Mouse (Mus musculus): ENCODE measurements around the gene Scn7a.

DNA sequence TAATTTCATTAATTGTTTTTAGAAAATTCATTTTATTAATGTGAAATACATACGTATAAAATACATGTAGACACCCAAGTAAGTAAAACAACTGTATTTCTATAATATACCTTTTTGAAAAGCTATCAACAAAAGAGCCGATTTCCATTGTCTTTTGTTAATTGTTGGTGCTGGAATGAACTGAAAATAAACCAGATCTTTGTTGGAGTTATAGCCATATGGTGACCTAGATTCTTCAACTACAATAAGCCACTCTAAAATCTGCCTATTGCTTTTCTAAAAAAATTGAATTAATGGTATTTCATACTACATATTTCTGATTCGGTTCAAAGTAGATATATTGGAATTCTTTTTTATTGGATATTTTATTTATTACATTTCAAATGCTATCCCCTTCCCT lies 56.7 kb downstream of the Scn7a start:
- TF ChIP-seq CTCF (IDR thresholded peaks at IDR 0.05; ENCODE audit: control insufficient read depth, insufficient read depth, insufficient read length), result no peak
- TF ChIP-seq MYOD1 (IDR thresholded peaks at IDR 0.05; ENCODE audit: control insufficient read depth, insufficient read length, low read depth), result no peak
- TF ChIP-seq MAX (IDR thresholded peaks at IDR 0.05), result no peak

Measured in C2C12 (cell line).